Mouse (Mus musculus): ENCODE results near the gene C330021F23Rik. TPM values are rescaled to one million over a fixed set of nuclear protein-coding genes. Genes with fewer than 3 reads are reported as not detected.

The C330021F23Rik gene
- polyA plus RNA-seq, 1 experiment from 2014 or later: 8.3 TPM

- H3K36me3 ChIP-seq: 0 out of 2 replicates have a peak, but pooled peaks cover 6% of the 10 kb centered on the region
- no peak overlapping the region for H3K9ac ChIP-seq
- no peak for ATAC-seq (replicated peaks; ENCODE audit: low FRiP score)
- no peak overlapping the region for H3K27ac ChIP-seq
- peaks cover 19% of the 10 kb centered on the region for H3K27me3 ChIP-seq
- H3K4me3 ChIP-seq (replicated peaks): no peak overlapping the region
- 49% methylated on average over 5 of the region's 5 CpGs for WGBS
- no peaks in the 10 kb centered on the region for H3K9me3 ChIP-seq (replicated peaks)
- H3K4me1 ChIP-seq: peaks cover 21% of the 10 kb centered on the region
- H3K4me2 ChIP-seq: no peak overlapping the region
Measured at GRCm38 (mm10) chr8:3626971-3627370, 59.2 kb downstream of the C330021F23Rik start.

GRCm38 (mm10) chr8:3628014-3628413 is 60.2 kb downstream of the C330021F23Rik start:
- no peaks in the 10 kb centered on the region for H3K9me3 ChIP-seq (replicated peaks)
- 0 out of 2 replicates have a peak, but pooled peaks cover 4% of the 10 kb centered on the region for H3K36me3 ChIP-seq
- peaks cover 18% of the 10 kb centered on the region for H3K4me1 ChIP-seq
- H3K27me3 ChIP-seq: peaks cover 19% of the 10 kb centered on the region
- no peak overlapping the region for H3K9ac ChIP-seq
- no peak for ATAC-seq (replicated peaks; ENCODE audit: low FRiP score)
- H3K27ac ChIP-seq: no peak overlapping the region
- no peak overlapping the region for H3K4me2 ChIP-seq
- 26% methylated on average over 5 of the region's 5 CpGs for WGBS
- no peak overlapping the region for H3K4me3 ChIP-seq (replicated peaks)

GRCm38 (mm10) chr8:3630647-3631477 is 63.1 kb downstream of the C330021F23Rik start, which contains the start of gene Stxbp2:
TSS of gene Stxbp2 (plus strand) at chr8:3630955.
- H3K4me3 ChIP-seq (replicated peaks): peak within 1 kb of the TSS; percentile 65
- 4% methylated on average over 47 of the region's 47 CpGs for WGBS

GRCm38 (mm10) chr8:3631478-3631875 is 63.7 kb downstream of the C330021F23Rik start:
- no peaks in the 10 kb centered on the region for H3K9me3 ChIP-seq (replicated peaks)
- peaks cover 19% of the 10 kb centered on the region for H3K27me3 ChIP-seq
- H3K36me3 ChIP-seq: peaks cover 18% of the 10 kb centered on the region
- no peak overlapping the region; the same call in 1 of the 2 replicates for H3K27ac ChIP-seq
- peak overlapping the region; percentile 57 for H3K9ac ChIP-seq
- peak; percentile 20 for ATAC-seq (replicated peaks; ENCODE audit: low FRiP score)
- 24% methylated on average over 8 of the region's 8 CpGs for WGBS
- H3K4me3 ChIP-seq (replicated peaks): peak overlapping the region; percentile 65
- H3K4me2 ChIP-seq: peak overlapping the region; percentile 70
- peaks cover 18% of the 10 kb centered on the region for H3K4me1 ChIP-seq

More at GRCm38 (mm10) chr8:3630647-3631477, 63.1 kb downstream of the C330021F23Rik start, which contains the start of gene Stxbp2:
- ATAC-seq (replicated peaks; ENCODE audit: low FRiP score): peak; percentile 92
- peaks cover 12% of the 10 kb centered on the region for H3K36me3 ChIP-seq
- peaks cover 18% of the 10 kb centered on the region for H3K4me1 ChIP-seq
- peak within 1 kb of the TSS; percentile 70 for H3K4me2 ChIP-seq
- H3K9ac ChIP-seq: peak within 1 kb of the TSS; percentile 57
- H3K27me3 ChIP-seq: peaks cover 19% of the 10 kb centered on the region
- no peak within 1 kb of the TSS; the same call in 1 of the 2 replicates for H3K27ac ChIP-seq
- H3K9me3 ChIP-seq (replicated peaks): no peaks in the 10 kb centered on the region

Other genes with a start within 250 kb of the C330021F23Rik start
- gene A430078G23Rik, start 214.6 kb upstream of the C330021F23Rik start, polyA plus RNA-seq (2015; fragmentation: Nextera tagmentation; extraction: Ambion mirVana): 0.12 TPM in 1 of 2 replicates, not detected in the other
- gene Arhgef18, start 175.0 kb upstream of the C330021F23Rik start, polyA plus RNA-seq (2015; fragmentation: Nextera tagmentation; extraction: Ambion mirVana): 10.9 and 11.2 TPM in 2 replicates
- 6.2 and 7.5 TPM in 2 replicates for gene Pex11g, start 100.3 kb upstream of the C330021F23Rik start, polyA plus RNA-seq (2015; fragmentation: Nextera tagmentation; extraction: Ambion mirVana)
- not detected in 2 replicates for gene Tex45, start 97.1 kb upstream of the C330021F23Rik start, polyA plus RNA-seq (2015; fragmentation: Nextera tagmentation; extraction: Ambion mirVana)
- gene Zfp358, start 74.9 kb upstream of the C330021F23Rik start, polyA plus RNA-seq (2015; fragmentation: Nextera tagmentation; extraction: Ambion mirVana): 47.3 and 50.0 TPM in 2 replicates
- 56.0 and 57.1 TPM in 2 replicates for gene Mcoln1, start 67.5 kb upstream of the C330021F23Rik start, polyA plus RNA-seq (2015; fragmentation: Nextera tagmentation; extraction: Ambion mirVana)
- gene Pnpla6, start 52.6 kb upstream of the C330021F23Rik start, polyA plus RNA-seq (2015; fragmentation: Nextera tagmentation; extraction: Ambion mirVana): 29.4 and 38.3 TPM in 2 replicates
- 14.1 and 15.8 TPM in 2 replicates for gene Camsap3, start 19.3 kb downstream of the C330021F23Rik start, polyA plus RNA-seq (2015; fragmentation: Nextera tagmentation; extraction: Ambion mirVana)
- gene Xab2, start 53.3 kb downstream of the C330021F23Rik start, polyA plus RNA-seq (2015; fragmentation: Nextera tagmentation; extraction: Ambion mirVana): 60.4 and 65.0 TPM in 2 replicates
- 108 and 116 TPM in 2 replicates for gene Pet100, start 53.6 kb downstream of the C330021F23Rik start, polyA plus RNA-seq (2015; fragmentation: Nextera tagmentation; extraction: Ambion mirVana)
- gene Pcp2, start 57.6 kb downstream of the C330021F23Rik start, polyA plus RNA-seq (2015; fragmentation: Nextera tagmentation; extraction: Ambion mirVana): 0.34 and 0.48 TPM in 2 replicates
- 78.5 and 85.3 TPM in 2 replicates for gene Stxbp2, start 63.0 kb downstream of the C330021F23Rik start, polyA plus RNA-seq (2015; fragmentation: Nextera tagmentation; extraction: Ambion mirVana)
- gene Retn, start 87.8 kb downstream of the C330021F23Rik start, polyA plus RNA-seq (2015; fragmentation: Nextera tagmentation; extraction: Ambion mirVana): 0.66 TPM in 1 of 2 replicates, not detected in the other
- 0.32 and 0.57 TPM in 2 replicates for gene Mcemp1, start 97.8 kb downstream of the C330021F23Rik start, polyA plus RNA-seq (2015; fragmentation: Nextera tagmentation; extraction: Ambion mirVana)
- gene Fcor, start 104.4 kb downstream of the C330021F23Rik start, polyA plus RNA-seq (2015; fragmentation: Nextera tagmentation; extraction: Ambion mirVana): 12.4 and 12.6 TPM in 2 replicates
- 38.3 and 39.5 TPM in 2 replicates for gene Trappc5, start 108.3 kb downstream of the C330021F23Rik start, polyA plus RNA-seq (2015; fragmentation: Nextera tagmentation; extraction: Ambion mirVana)
- 0.12 and 0.33 TPM in 2 replicates for gene Fcer2a, start 126.2 kb downstream of the C330021F23Rik start, polyA plus RNA-seq (2015; fragmentation: Nextera tagmentation; extraction: Ambion mirVana)
- 0.21 and 0.44 TPM in 2 replicates for gene Clec4g, start 152.7 kb downstream of the C330021F23Rik start, polyA plus RNA-seq (2015; fragmentation: Nextera tagmentation; extraction: Ambion mirVana)
- gene Cd209a, start 181.0 kb downstream of the C330021F23Rik start, polyA plus RNA-seq (2015; fragmentation: Nextera tagmentation; extraction: Ambion mirVana): not detected in 2 replicates